Mouse (Mus musculus): ENCODE results near the gene Jph3. TPM values are rescaled to one million over a fixed set of nuclear protein-coding genes. Genes with fewer than 3 reads are reported as not detected.

Gene Jph3
- polyA plus RNA-seq, 1 experiment from 2014 or later, result 0.21 TPM

GRCm38 (mm10) chr8:121760484-121760883 is 31.1 kb downstream of the Jph3 start:
- Histone ChIP-seq H3K4me2 (no peak overlapping the region), H3K36me3 (no peaks in the 10 kb centered on the region), H3K9ac (no peak overlapping the region), H3K9me3 (replicated peaks) (no peaks in the 10 kb centered on the region), H3K4me3 (no peak overlapping the region), H3K4me1 (replicated peaks) (no peaks in the 10 kb centered on the region), H3K27me3 (peaks cover 4% of the 10 kb centered on the region), H3K27ac (no peak overlapping the region)
- WGBS, result 62% methylated on average over 7 of the region's 7 CpGs
- ATAC-seq (replicated peaks; ENCODE audit: insufficient number of reproducible peaks, insufficient read depth, low FRiP score, low read depth), result no peak

- Histone ChIP-seq H3K4me3 (no peak overlapping the region), H3K27ac (no peak overlapping the region), H3K4me2 (no peak overlapping the region), H3K9me3 (replicated peaks) (no peaks in the 10 kb centered on the region), H3K4me1 (replicated peaks) (no peaks in the 10 kb centered on the region), H3K36me3 (no peaks in the 10 kb centered on the region), H3K9ac (no peak overlapping the region), H3K27me3 (peaks cover 2% of the 10 kb centered on the region; the same call in 1 of the 2 replicates)
- no peak for ATAC-seq (replicated peaks; ENCODE audit: insufficient number of reproducible peaks, insufficient read depth, low FRiP score, low read depth)
- WGBS, result 25% methylated on average over 10 of the region's 10 CpGs
Observed at GRCm38 (mm10) chr8:121761480-121761879, 32.1 kb downstream of the Jph3 start.

- no peak overlapping the region for H3K4me3 ChIP-seq
- peaks cover 10% of the 10 kb centered on the region; the same call in 1 of the 2 replicates for H3K27me3 ChIP-seq
- WGBS, result 38% methylated on average over 7 of the region's 7 CpGs
- no peaks in the 10 kb centered on the region for H3K9me3 ChIP-seq (replicated peaks)
- H3K4me2 ChIP-seq, result no peak overlapping the region
- H3K27ac ChIP-seq, result no peak overlapping the region
- no peak overlapping the region for H3K9ac ChIP-seq
- no peaks in the 10 kb centered on the region for H3K4me1 ChIP-seq (replicated peaks)
- no peaks in the 10 kb centered on the region for H3K36me3 ChIP-seq
- no peak for ATAC-seq (replicated peaks; ENCODE audit: insufficient number of reproducible peaks, insufficient read depth, low FRiP score, low read depth)
Observed at GRCm38 (mm10) chr8:121762999-121763699, 33.7 kb downstream of the Jph3 start.

- 58% methylated on average over 9 of the region's 9 CpGs for WGBS
- H3K4me2 ChIP-seq, result no peak overlapping the region
- H3K27ac ChIP-seq, result no peak overlapping the region
- H3K9me3 ChIP-seq (replicated peaks), result no peaks in the 10 kb centered on the region
- H3K4me3 ChIP-seq, result no peak overlapping the region
- H3K27me3 ChIP-seq, result peaks cover 10% of the 10 kb centered on the region; the same call in 1 of the 2 replicates
- H3K36me3 ChIP-seq, result no peaks in the 10 kb centered on the region
- ATAC-seq (replicated peaks; ENCODE audit: insufficient number of reproducible peaks, insufficient read depth, low FRiP score, low read depth), result no peak
- no peaks in the 10 kb centered on the region for H3K4me1 ChIP-seq (replicated peaks)
- no peak overlapping the region for H3K9ac ChIP-seq
Observed at GRCm38 (mm10) chr8:121763700-121764013, 34.2 kb downstream of the Jph3 start.

GRCm38 (mm10) chr8:121765594-121766138 is 36.2 kb downstream of the Jph3 start:
- Histone ChIP-seq H3K9ac (no peak overlapping the region), H3K9me3 (replicated peaks) (no peaks in the 10 kb centered on the region), H3K4me2 (no peak overlapping the region), H3K4me3 (no peak overlapping the region), H3K27me3 (peaks cover 10% of the 10 kb centered on the region; the same call in 1 of the 2 replicates), H3K36me3 (no peaks in the 10 kb centered on the region), H3K4me1 (replicated peaks) (no peaks in the 10 kb centered on the region), H3K27ac (no peak overlapping the region)
- no peak for ATAC-seq (replicated peaks; ENCODE audit: insufficient number of reproducible peaks, insufficient read depth, low FRiP score, low read depth)
- 65% methylated on average over 7 of the region's 7 CpGs for WGBS

GRCm38 (mm10) chr8:121769095-121769494 is 39.7 kb downstream of the Jph3 start:
- no peak for ATAC-seq (replicated peaks; ENCODE audit: insufficient number of reproducible peaks, insufficient read depth, low FRiP score, low read depth)
- Histone ChIP-seq H3K27me3 (peaks cover 17% of the 10 kb centered on the region; the same call in 1 of the 2 replicates), H3K4me3 (no peak overlapping the region), H3K9ac (no peak overlapping the region), H3K36me3 (no peaks in the 10 kb centered on the region), H3K9me3 (replicated peaks) (no peaks in the 10 kb centered on the region), H3K27ac (no peak overlapping the region), H3K4me1 (replicated peaks) (no peaks in the 10 kb centered on the region), H3K4me2 (no peak overlapping the region)
- WGBS, result 52% methylated on average over 3 of the region's 3 CpGs

GRCm38 (mm10) chr8:121769621-121770020 is 40.2 kb downstream of the Jph3 start:
- Histone ChIP-seq H3K27me3 (peaks cover 16% of the 10 kb centered on the region; the same call in 1 of the 2 replicates), H3K4me3 (no peak overlapping the region), H3K9me3 (replicated peaks) (no peaks in the 10 kb centered on the region), H3K4me2 (no peak overlapping the region), H3K9ac (no peak overlapping the region), H3K27ac (no peak overlapping the region), H3K36me3 (no peaks in the 10 kb centered on the region), H3K4me1 (replicated peaks) (no peaks in the 10 kb centered on the region)
- no peak for ATAC-seq (replicated peaks; ENCODE audit: insufficient number of reproducible peaks, insufficient read depth, low FRiP score, low read depth)
- 84% methylated on average over 2 of the region's 2 CpGs for WGBS

GRCm38 (mm10) chr8:121770845-121771752 is 41.7 kb downstream of the Jph3 start:
- peaks cover 14% of the 10 kb centered on the region; the same call in 1 of the 2 replicates for H3K27me3 ChIP-seq
- no peak overlapping the region for H3K4me3 ChIP-seq
- H3K9ac ChIP-seq, result no peak overlapping the region
- H3K4me1 ChIP-seq (replicated peaks), result no peaks in the 10 kb centered on the region
- WGBS, result 43% methylated on average over 19 of the region's 19 CpGs
- no peak overlapping the region for H3K4me2 ChIP-seq
- ATAC-seq (replicated peaks; ENCODE audit: insufficient number of reproducible peaks, insufficient read depth, low FRiP score, low read depth), result no peak
- H3K9me3 ChIP-seq (replicated peaks), result no peaks in the 10 kb centered on the region
- H3K36me3 ChIP-seq, result no peaks in the 10 kb centered on the region
- no peak overlapping the region for H3K27ac ChIP-seq

- Histone ChIP-seq H3K27me3 (0 out of 2 replicates have a peak, but pooled peaks cover 7% of the 10 kb centered on the region), H3K4me2 (no peak overlapping the region), H3K27ac (no peak overlapping the region), H3K36me3 (no peaks in the 10 kb centered on the region), H3K9me3 (replicated peaks) (no peaks in the 10 kb centered on the region), H3K9ac (no peak overlapping the region), H3K4me1 (replicated peaks) (no peaks in the 10 kb centered on the region), H3K4me3 (no peak overlapping the region)
- WGBS, result 86% methylated on average over 12 of the region's 12 CpGs
- ATAC-seq (replicated peaks; ENCODE audit: insufficient number of reproducible peaks, insufficient read depth, low FRiP score, low read depth), result no peak
Observed at GRCm38 (mm10) chr8:121773876-121774275, 44.5 kb downstream of the Jph3 start.

GRCm38 (mm10) chr8:121782493-121782892 is 53.1 kb downstream of the Jph3 start:
- no peak overlapping the region for H3K9ac ChIP-seq
- no peaks in the 10 kb centered on the region for H3K9me3 ChIP-seq (replicated peaks)
- 36% methylated on average over 5 of the region's 5 CpGs for WGBS
- H3K27ac ChIP-seq, result no peak overlapping the region
- H3K27me3 ChIP-seq, result 0 out of 2 replicates have a peak, but pooled peaks cover 3% of the 10 kb centered on the region
- no peaks in the 10 kb centered on the region for H3K36me3 ChIP-seq
- H3K4me3 ChIP-seq, result no peak overlapping the region
- no peak overlapping the region for H3K4me2 ChIP-seq
- H3K4me1 ChIP-seq (replicated peaks), result peaks cover 18% of the 10 kb centered on the region
- no peak for ATAC-seq (replicated peaks; ENCODE audit: insufficient number of reproducible peaks, insufficient read depth, low FRiP score, low read depth)

GRCm38 (mm10) chr8:121786542-121786941 is 57.1 kb downstream of the Jph3 start:
- Histone ChIP-seq H3K4me2 (peak overlapping the region; percentile 28), H3K36me3 (no peaks in the 10 kb centered on the region), H3K4me3 (no peak overlapping the region), H3K27ac (peak overlapping the region; percentile 89), H3K9ac (no peak overlapping the region), H3K27me3 (no peaks in the 10 kb centered on the region), H3K9me3 (replicated peaks) (no peaks in the 10 kb centered on the region), H3K4me1 (replicated peaks) (peaks cover 25% of the 10 kb centered on the region)
- ATAC-seq (replicated peaks; ENCODE audit: insufficient number of reproducible peaks, insufficient read depth, low FRiP score, low read depth), result peak; percentile 90
- 21% methylated on average over 10 of the region's 10 CpGs for WGBS
